Mouse (Mus musculus) hindbrain, embryonic 12.5 days (tissue): ENCODE measurements around the gene Gm15319. TPM values are rescaled to one million over a fixed set of nuclear protein-coding genes. Genes with fewer than 3 reads are reported as not detected.
"Not testable (repeated sequence)": the region's sequence is repeated elsewhere in the genome, so short reads cannot be mapped to it uniquely, and the experiment has no call there.

Experiments used
- ATAC-seq: fragments of 200-750 bp; cut with Nextera tagmentation; 2 replicates; pipeline ENCODE4 v1.8.0; 2017; ENCODE audit warnings: moderate TSS enrichment; ENCODE audit not compliant: low FRiP score
- H3K27ac ChIP-seq: fragments of 300-500 bp; sonication (generic); 2 replicates; pipeline ENCODE4 v1.5.1; 2016; ENCODE audit warnings: mild to moderate bottlenecking
- H3K27me3 ChIP-seq: fragments of 300-500 bp; sonication (generic); 2 replicates; pipeline ENCODE4 v1.6.1; 2016; ENCODE audit warnings: mild to moderate bottlenecking
- H3K36me3 ChIP-seq: fragments of 300-500 bp; sonication (generic); 2 replicates; pipeline ENCODE4 v1.6.1; 2016; ENCODE audit warnings: mild to moderate bottlenecking
- H3K4me1 ChIP-seq: fragments of 300-500 bp; sonication (generic); 2 replicates; pipeline ENCODE4 v1.6.1; 2016
- H3K4me2 ChIP-seq: fragments of 300-500 bp; sonication (generic); replicated peaks from 2 replicates; pipeline ENCODE4 v1.6.1; 2016; ENCODE audit warnings: mild to moderate bottlenecking
- H3K4me3 ChIP-seq: fragments of 300-500 bp; sonication (generic); 2 replicates; pipeline ENCODE4 v1.5.1; 2016; ENCODE audit warnings: mild to moderate bottlenecking
- H3K9ac ChIP-seq: fragments of 300-500 bp; sonication (generic); 2 replicates; pipeline ENCODE4 v1.6.1; 2016; ENCODE audit warnings: mild to moderate bottlenecking, moderate library complexity
- H3K9me3 ChIP-seq: fragments of 300-500 bp; sonication (generic); replicated peaks from 2 replicates; pipeline ENCODE4 v1.6.1; 2016; ENCODE audit warnings: mild to moderate bottlenecking
- WGBS: fragments of 180-500 bp; shearing (Covaris S2); methylation state at CpG from one replicate; pipeline ENCODE4 v1.1.7; 2016; 5-methylcytosine and 5-hydroxymethylcytosine counted together
- polyA plus RNA-seq: library from polyadenylated mRNA; unstranded; fragments of >200 nt; fragmentation: Nextera tagmentation; extraction: Ambion mirVana; gene quantifications from 2 replicates; pipeline ENCODE4 v1.2.1, GENCODE M21; 2016

Gm15319 gene
- polyA plus RNA-seq, 1 experiment from 2014 or later: not detected

DNA sequence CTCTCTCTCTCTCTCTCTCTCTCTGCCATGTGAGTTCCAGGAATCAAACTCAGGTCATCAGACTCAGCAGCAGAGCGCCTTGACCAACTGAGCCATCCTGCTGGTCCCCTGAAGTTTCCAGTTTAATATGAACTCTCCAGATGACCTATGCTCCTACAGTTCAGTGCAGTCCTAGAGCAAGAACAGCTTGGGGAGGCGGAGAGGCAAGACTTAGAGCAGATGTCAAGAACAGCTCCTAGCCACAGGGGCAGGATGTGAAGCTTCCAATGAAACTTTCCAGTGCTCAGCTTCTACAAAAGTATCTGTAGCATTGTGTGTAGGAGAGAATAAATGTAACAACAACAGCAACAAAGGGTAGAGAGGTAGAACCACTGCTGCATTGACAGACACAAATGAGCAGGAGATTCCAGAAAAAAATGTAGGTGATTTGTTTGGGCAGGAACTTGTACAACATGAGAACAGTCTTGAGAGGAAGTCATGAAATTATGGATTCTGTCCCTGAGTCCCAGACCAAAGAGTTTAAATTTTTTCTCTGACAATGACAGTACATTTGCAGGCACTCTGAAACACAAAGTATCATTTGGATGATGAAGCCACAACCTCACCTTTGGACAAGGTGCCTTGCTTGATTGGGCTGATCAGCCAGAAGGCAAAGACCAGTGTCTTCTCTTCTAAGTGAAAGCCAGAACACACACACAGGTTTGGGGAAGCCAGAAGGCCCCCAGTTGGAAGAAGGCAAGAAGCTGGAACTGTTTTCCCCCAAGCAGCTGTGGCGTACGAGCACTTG lies 16.8 kb upstream of the Gm15319 start:
- not testable (repeated sequence) for H3K4me3 ChIP-seq, H3K4me1 ChIP-seq, H3K9ac ChIP-seq, ATAC-seq, H3K4me2 ChIP-seq, H3K9me3 ChIP-seq, H3K27ac ChIP-seq, H3K27me3 ChIP-seq, H3K36me3 ChIP-seq
- no CpG with 5 or more reads among the region's 4 CpGs for WGBS

- H3K36me3 ChIP-seq, H3K9me3 ChIP-seq, H3K4me1 ChIP-seq, H3K4me3 ChIP-seq, H3K9ac ChIP-seq, H3K4me2 ChIP-seq, H3K27me3 ChIP-seq, H3K27ac ChIP-seq: not testable (repeated sequence)
- WGBS: 89% methylated on average over 4 of the region's 8 CpGs
- peak; percentile 93 for ATAC-seq
Observed at GRCm38 (mm10) chr8:20378786-20379649, 16.0 kb upstream of the Gm15319 start.

- not testable (repeated sequence) for H3K27me3 ChIP-seq, H3K36me3 ChIP-seq, H3K9ac ChIP-seq, H3K27ac ChIP-seq, H3K4me3 ChIP-seq, ATAC-seq, H3K9me3 ChIP-seq, H3K4me2 ChIP-seq, H3K4me1 ChIP-seq
- WGBS: 79% methylated on average over 6 of the region's 8 CpGs
Observed at GRCm38 (mm10) chr8:20378353-20378752, 15.3 kb upstream of the Gm15319 start.

GRCm38 (mm10) chr8:20375698-20376097 lies 12.7 kb upstream of the Gm15319 start:
- H3K4me1 ChIP-seq, H3K36me3 ChIP-seq, H3K27me3 ChIP-seq, H3K27ac ChIP-seq, H3K9ac ChIP-seq, ATAC-seq, H3K4me2 ChIP-seq, H3K4me3 ChIP-seq, H3K9me3 ChIP-seq: not testable (repeated sequence)
- no CpG with 5 or more reads among the region's 3 CpGs for WGBS

- H3K4me3 ChIP-seq, ATAC-seq, H3K9me3 ChIP-seq, H3K9ac ChIP-seq, H3K36me3 ChIP-seq, H3K4me1 ChIP-seq, H3K27ac ChIP-seq, H3K27me3 ChIP-seq, H3K4me2 ChIP-seq: not testable (repeated sequence)
- WGBS: 82% methylated on average over 5 of the region's 5 CpGs
Observed at GRCm38 (mm10) chr8:20356386-20356785, 6.6 kb downstream of the Gm15319 start.

DNA sequence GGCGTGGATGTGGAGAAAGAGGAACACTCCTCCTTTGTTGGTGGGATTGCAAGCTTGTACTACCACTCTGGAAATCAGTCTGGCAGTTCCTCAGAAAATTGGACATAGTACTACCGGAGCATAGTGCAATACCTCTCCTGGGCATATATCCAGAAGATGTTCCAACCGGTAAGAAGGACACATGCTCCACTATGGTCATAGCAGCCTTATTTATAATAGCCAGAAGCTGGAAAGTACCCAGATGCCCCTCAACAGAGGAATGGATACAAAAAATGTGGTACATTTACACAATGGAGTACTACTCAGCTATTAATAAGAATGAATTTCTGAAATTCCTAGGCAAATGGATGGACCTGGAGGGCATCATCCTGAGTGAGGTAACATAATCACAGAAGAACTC lies 9.4 kb downstream of the Gm15319 start:
- not testable (repeated sequence) for H3K36me3 ChIP-seq, H3K9ac ChIP-seq, H3K4me2 ChIP-seq, ATAC-seq, H3K27ac ChIP-seq, H3K27me3 ChIP-seq, H3K4me3 ChIP-seq, H3K9me3 ChIP-seq, H3K4me1 ChIP-seq
- WGBS: 95% methylated on average over 2 of the region's 3 CpGs

- not testable (repeated sequence) for H3K27ac ChIP-seq, H3K36me3 ChIP-seq, H3K4me3 ChIP-seq, ATAC-seq, H3K27me3 ChIP-seq, H3K4me1 ChIP-seq, H3K4me2 ChIP-seq, H3K9me3 ChIP-seq, H3K9ac ChIP-seq
- 94% methylated on average over 5 of the region's 6 CpGs for WGBS
Observed at GRCm38 (mm10) chr8:20302759-20303158, 60.3 kb downstream of the Gm15319 start.

DNA sequence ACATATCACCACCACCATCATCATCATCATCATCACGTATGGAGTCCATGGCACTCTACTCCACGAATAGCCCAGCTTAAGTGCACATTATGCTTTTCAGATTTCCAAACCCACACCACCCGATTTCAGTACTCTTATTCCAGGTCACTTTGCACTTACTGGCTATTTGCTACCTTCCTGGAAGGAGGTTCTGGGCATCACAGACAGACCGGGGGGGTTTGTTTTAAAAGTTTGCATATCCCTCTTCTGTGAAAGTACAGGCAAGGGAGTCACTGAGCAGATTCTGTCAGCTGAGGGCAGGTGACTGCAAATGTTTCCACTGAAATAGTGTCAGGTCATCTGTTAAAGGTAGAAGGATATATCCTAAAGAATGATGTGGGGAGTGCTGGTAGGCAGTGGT lies 63.0 kb downstream of the Gm15319 start:
- H3K36me3 ChIP-seq, H3K27ac ChIP-seq, H3K9ac ChIP-seq, H3K27me3 ChIP-seq, ATAC-seq, H3K4me2 ChIP-seq, H3K9me3 ChIP-seq, H3K4me1 ChIP-seq, H3K4me3 ChIP-seq: not testable (repeated sequence)
- 79% methylated on average over 4 of the region's 4 CpGs for WGBS

DNA sequence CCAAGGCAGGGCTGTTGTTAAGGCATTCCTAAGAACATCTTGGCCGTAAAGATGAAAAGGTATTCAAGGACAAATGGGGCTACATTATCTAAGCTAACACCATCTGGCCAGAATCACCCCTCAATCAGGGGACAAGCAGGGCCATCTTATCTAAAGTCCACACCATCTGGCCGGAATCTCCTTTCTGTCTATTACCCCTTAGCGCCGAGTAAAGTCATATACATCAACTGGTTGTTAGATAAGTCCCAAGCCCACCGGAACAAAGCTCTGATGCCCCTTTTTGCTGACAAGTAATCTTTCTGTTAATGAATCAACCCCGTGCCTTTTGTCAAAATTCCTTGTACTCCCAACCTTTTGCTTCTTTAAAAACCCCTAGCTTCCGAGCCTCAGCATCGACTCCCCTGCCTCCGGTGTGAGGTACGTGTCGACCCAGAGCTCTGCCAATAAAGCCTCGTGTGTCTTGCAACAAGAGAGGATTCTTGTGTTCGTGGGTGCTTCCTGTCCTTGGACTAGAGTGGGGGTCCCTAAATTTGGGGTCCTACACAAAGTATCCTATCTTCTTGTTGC lies 65.0 kb downstream of the Gm15319 start:
- H3K27ac ChIP-seq: not testable (repeated sequence)
- WGBS: 81% methylated on average over 12 of the region's 13 CpGs

GRCm38 (mm10) chr8:20296803-20297702 lies 66.0 kb downstream of the Gm15319 start:
- peak; percentile 99 for ATAC-seq
- Histone ChIP-seq H3K9ac (peak overlapping the region; percentile 83), H3K4me2 (peak overlapping the region; percentile 53), H3K27ac (peak overlapping the region; percentile 64; the same call in 1 of the 2 replicates), H3K4me3 (peak overlapping the region; percentile 57)
- not testable (repeated sequence) for H3K9me3 ChIP-seq, H3K36me3 ChIP-seq, H3K27me3 ChIP-seq, H3K4me1 ChIP-seq
- WGBS: 16% methylated on average over 71 of the region's 73 CpGs

More for the DNA sequence above, 65.0 kb downstream of the Gm15319 start:
- H3K4me3 ChIP-seq, H3K9me3 ChIP-seq, H3K27me3 ChIP-seq, H3K36me3 ChIP-seq, H3K9ac ChIP-seq, ATAC-seq, H3K4me1 ChIP-seq, H3K4me2 ChIP-seq: not testable (repeated sequence)

GRCm38 (mm10) chr8:20295881-20296280 lies 67.1 kb downstream of the Gm15319 start:
- H3K4me2 ChIP-seq, H3K27me3 ChIP-seq, H3K36me3 ChIP-seq, H3K4me1 ChIP-seq, ATAC-seq, H3K4me3 ChIP-seq, H3K9ac ChIP-seq, H3K9me3 ChIP-seq, H3K27ac ChIP-seq: not testable (repeated sequence)
- WGBS: 87% methylated on average over 3 of the region's 4 CpGs

- H3K27ac ChIP-seq, H3K4me3 ChIP-seq, ATAC-seq, H3K4me1 ChIP-seq, H3K9ac ChIP-seq, H3K27me3 ChIP-seq, H3K36me3 ChIP-seq, H3K9me3 ChIP-seq, H3K4me2 ChIP-seq: not testable (repeated sequence)
- 90% methylated on average over 4 of the region's 4 CpGs for WGBS
Observed at GRCm38 (mm10) chr8:20294826-20295225, 68.2 kb downstream of the Gm15319 start.
